Mouse (Mus musculus) layer of hippocampus, adult 9-11 months (tissue): ENCODE results near the gene Tmem117.
A peak's percentile ranks its signal among the peaks of the same experiment; 100 is the strongest.

Source experiments
- DNase-seq: peaks from one replicate; pipeline ENCODE4 v3.0.0; 2022

Gene Tmem117

GRCm38 (mm10) chr15:94628830-94629601 lies at the start of gene Tmem117:
Gene Tmem117, plus strand, starts transcription at chr15:94629232.
- DNase-seq = no peak

GRCm38 (mm10) chr15:94582000-94582593 lies 46.9 kb upstream of the Tmem117 start:
- DNase-seq = no peak

- DNase-seq = no peak
Observed at GRCm38 (mm10) chr15:94583153-94583552, 45.9 kb upstream of the Tmem117 start.

GRCm38 (mm10) chr15:94584738-94585137 lies 44.3 kb upstream of the Tmem117 start:
- no peak for DNase-seq

- no peak for DNase-seq
Observed at GRCm38 (mm10) chr15:94587826-94588715, 41.0 kb upstream of the Tmem117 start.

GRCm38 (mm10) chr15:94589219-94590075 lies 39.6 kb upstream of the Tmem117 start, which contains the start of gene Twf1:
Gene Twf1, minus strand, starts transcription at chr15:94589889.
- peak; percentile 98 for DNase-seq

GRCm38 (mm10) chr15:94590083-94590482 lies 38.9 kb upstream of the Tmem117 start:
- DNase-seq = no peak

- DNase-seq = no peak
Observed at GRCm38 (mm10) chr15:94591356-94591755, 37.7 kb upstream of the Tmem117 start.

- DNase-seq = no peak
Observed at GRCm38 (mm10) chr15:94593586-94593985, 35.4 kb upstream of the Tmem117 start.

GRCm38 (mm10) chr15:94600145-94600707 lies 28.8 kb upstream of the Tmem117 start:
- DNase-seq = no peak

GRCm38 (mm10) chr15:94601339-94601738 lies 27.7 kb upstream of the Tmem117 start:
- no peak for DNase-seq

GRCm38 (mm10) chr15:94602441-94602840 lies 26.6 kb upstream of the Tmem117 start:
- no peak for DNase-seq

GRCm38 (mm10) chr15:94607768-94608167 lies 21.3 kb upstream of the Tmem117 start:
- DNase-seq = peak; percentile 22

GRCm38 (mm10) chr15:94616036-94616435 lies 13.0 kb upstream of the Tmem117 start:
- no peak for DNase-seq

- no peak for DNase-seq
Observed at GRCm38 (mm10) chr15:94620909-94621308, 8.1 kb upstream of the Tmem117 start.

- DNase-seq = no peak
Observed at GRCm38 (mm10) chr15:94628463-94628829, 586 bp upstream of the Tmem117 start.

- no peak for DNase-seq
Observed at GRCm38 (mm10) chr15:94630553-94630952, 1.5 kb downstream of the Tmem117 start.

GRCm38 (mm10) chr15:94634524-94634923 lies 5.5 kb downstream of the Tmem117 start:
- DNase-seq = no peak

- DNase-seq = no peak
Observed at GRCm38 (mm10) chr15:94638207-94638606, 9.2 kb downstream of the Tmem117 start.

- DNase-seq = no peak
Observed at GRCm38 (mm10) chr15:94639126-94639525, 10.1 kb downstream of the Tmem117 start.

- DNase-seq = no peak
Observed at GRCm38 (mm10) chr15:94646012-94646411, 17.0 kb downstream of the Tmem117 start.

- DNase-seq = no peak
Observed at GRCm38 (mm10) chr15:94648430-94648829, 19.4 kb downstream of the Tmem117 start.
